Mouse (Mus musculus) adrenal gland, postnatal 14 days (tissue): ENCODE data around the gene Samd15. TPM values are rescaled to one million over a fixed set of nuclear protein-coding genes. Genes with fewer than 3 reads are reported as not detected.

Experiments used
- DNase-seq: peaks from one replicate; pipeline ENCODE4 v3.0.0; 2021; ENCODE audit warnings: mixed read lengths
- total RNA-seq: library from RNA; stranded (reverse); gene quantifications from 2 replicates; pipeline ENCODE4 v1.2.3, GENCODE M21; 2021

Samd15 gene
- total RNA-seq, 1 experiment from 2014 or later, result 2.0 TPM

GRCm38 (mm10) chr12:87230379-87230895 is 30.9 kb downstream of the Samd15 start:
- DNase-seq, result no peak

- DNase-seq, result no peak
Measured at GRCm38 (mm10) chr12:87236882-87237483, 37.5 kb downstream of the Samd15 start.

DNA sequence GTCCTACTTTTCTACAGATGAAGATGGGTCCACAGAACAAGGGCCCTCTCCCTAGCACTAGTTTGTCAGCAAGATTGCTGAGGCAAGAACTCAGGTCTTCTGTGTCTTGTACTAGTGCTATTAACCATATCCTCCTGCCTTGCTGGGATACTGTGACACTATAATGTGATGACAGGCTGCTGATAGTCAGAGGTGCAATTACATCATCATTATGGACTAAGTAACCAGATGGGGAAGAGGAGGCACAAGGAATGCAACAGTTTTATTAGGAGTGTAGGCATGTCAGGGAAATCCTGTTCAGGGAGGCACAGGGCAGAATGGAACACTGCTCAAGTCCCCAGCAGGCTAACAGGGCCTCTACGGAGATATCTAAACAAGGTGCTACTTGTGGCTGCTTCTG is 39.1 kb downstream of the Samd15 start, which contains the start of gene Noxred1:
TSS of gene Noxred1 (minus strand) at position 101 of the 400 bp plus-strand sequence.
- no peak for DNase-seq

- no peak for DNase-seq
Measured at GRCm38 (mm10) chr12:87250161-87250560, 50.6 kb downstream of the Samd15 start.

DNA sequence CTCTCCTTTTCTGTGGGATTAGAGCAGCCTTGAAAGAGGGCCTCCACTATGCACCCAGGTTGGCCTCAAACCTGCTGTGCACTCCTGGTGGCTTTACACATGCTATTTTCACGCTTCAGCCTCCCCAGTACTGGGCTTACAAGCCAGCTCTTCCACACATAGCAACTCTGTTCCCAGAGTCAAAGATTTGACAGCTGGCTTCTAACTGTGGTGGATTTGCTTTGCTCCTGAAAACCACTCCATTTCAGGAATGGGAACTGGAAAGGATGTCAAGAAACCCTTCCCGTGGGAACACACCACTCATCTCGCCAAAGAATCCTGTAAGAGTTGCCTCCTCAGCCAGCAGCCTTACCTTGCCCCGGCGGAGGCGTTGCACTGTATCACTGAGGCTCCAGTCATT is 54.4 kb downstream of the Samd15 start:
- no peak for DNase-seq

DNA sequence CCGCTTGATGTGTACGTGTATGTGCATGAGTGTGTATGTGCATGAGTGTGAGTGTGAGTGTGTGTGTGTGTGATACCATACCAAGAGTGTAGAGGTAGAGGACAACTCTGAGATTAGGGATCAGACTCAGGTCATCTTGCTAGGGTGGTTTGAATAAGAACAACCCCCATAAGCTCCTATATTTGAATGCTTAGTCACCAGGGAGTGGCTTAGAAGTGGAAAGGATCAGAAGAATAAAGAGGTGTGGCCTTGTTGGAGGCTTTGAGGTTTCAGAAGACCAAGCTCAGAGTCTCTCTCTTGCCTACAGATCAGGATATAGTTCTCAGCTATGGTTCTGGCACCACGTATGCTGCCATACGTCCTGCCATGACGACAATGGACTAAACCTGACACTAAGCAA is 57.1 kb downstream of the Samd15 start:
- no peak for DNase-seq

DNA sequence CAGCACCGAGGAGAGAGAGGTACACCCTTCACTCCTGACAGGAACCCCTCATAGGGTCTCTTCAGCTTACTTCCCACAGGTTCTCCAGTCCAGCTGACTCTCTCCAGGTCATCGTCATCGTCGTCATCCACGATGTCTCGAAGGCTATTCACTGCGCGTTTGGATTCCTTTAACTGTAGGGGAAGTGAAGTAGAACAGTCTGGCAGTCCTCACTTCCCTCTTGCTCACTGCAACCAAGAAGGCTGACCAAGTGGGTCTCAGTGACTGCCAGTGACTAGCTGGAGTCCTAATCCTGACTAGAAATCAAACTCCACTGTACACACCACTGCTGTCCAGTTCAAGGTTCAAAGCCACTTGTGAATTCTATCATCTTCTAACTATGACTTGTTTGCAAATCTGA is 61.0 kb downstream of the Samd15 start:
- DNase-seq, result no peak

Other genes with a start within 250 kb of the Samd15 start
- gene Zdhhc22, start 209.3 kb upstream of the Samd15 start, total RNA-seq, result 0.59 and 1.1 TPM in 2 replicates
- 1.3 and 1.4 TPM in 2 replicates for gene Tmem63c, start 178.4 kb upstream of the Samd15 start, total RNA-seq
- gene Ngb, start 97.2 kb upstream of the Samd15 start, total RNA-seq, result 0.41 and 0.60 TPM in 2 replicates
- 86.3 and 153 TPM in 2 replicates for gene Gstz1, start 52.6 kb upstream of the Samd15 start, total RNA-seq
- 13.2 and 14.7 TPM in 2 replicates for gene Pomt2, start 51.8 kb upstream of the Samd15 start, total RNA-seq
- 22.6 and 23.4 TPM in 2 replicates for gene Tmed8, start 731 bp downstream of the Samd15 start, total RNA-seq
- gene Noxred1, start 39.0 kb downstream of the Samd15 start, total RNA-seq, result 0.33 and 0.90 TPM in 2 replicates
- 35.6 and 41.5 TPM in 2 replicates for gene Vipas39, start 66.5 kb downstream of the Samd15 start, total RNA-seq
- 139 and 160 TPM in 2 replicates for gene Ahsa1, start 66.8 kb downstream of the Samd15 start, total RNA-seq
- gene Ism2, start 100.0 kb downstream of the Samd15 start, total RNA-seq, result 0.34 TPM in 1 of 2 replicates, not detected in the other
- 174 and 200 TPM in 2 replicates for gene Sptlc2, start 188.6 kb downstream of the Samd15 start, total RNA-seq
- 155 and 158 TPM in 2 replicates for gene Slirp, start 244.2 kb downstream of the Samd15 start, total RNA-seq
- 21.7 and 23.6 TPM in 2 replicates for gene Alkbh1, start 244.3 kb downstream of the Samd15 start, total RNA-seq